Mouse (Mus musculus): ENCODE data around the gene Emc8. TPM values are rescaled to one million over a fixed set of nuclear protein-coding genes. Genes with fewer than 3 reads are reported as not detected.

Gene Emc8
- polyA plus RNA-seq, 2 experiments: 45.5 to 122 TPM

GRCm38 (mm10) chr8:120699079-120699478 lies 30.7 kb upstream of the Emc8 start:
- 50% methylated on average over 6 of the region's 6 CpGs for WGBS (ENCODE audit: insufficient replicate concordance)
- DNase-seq (ENCODE audit: low read depth in 3 of 3, low spot score in 3 of 3): no peak
- TF ChIP-seq CTCF (IDR thresholded peaks at IDR 0.05; ENCODE audit: low read depth) (no peak), EP300 (IDR thresholded peaks at IDR 0.05; ENCODE audit: low read depth) (no peak)
- no peak overlapping the region for H3K27ac ChIP-seq
- no peak for ATAC-seq (ENCODE audit: insufficient read depth)
- H3K27me3 ChIP-seq (ENCODE audit: control insufficient read depth, insufficient read depth, low read length): no peaks in the 10 kb centered on the region
- H3K4me2 ChIP-seq (ENCODE audit: low read depth): no peak overlapping the region
- H3K9me3 ChIP-seq (ENCODE audit: control insufficient read depth, low read length): no peaks in the 10 kb centered on the region
- no peak overlapping the region for H3K4me3 ChIP-seq (ENCODE audit: insufficient read depth in 1 of 2, low read depth in 2 of 2, low read length in 2 of 2)
- H3K9ac ChIP-seq (replicated peaks): no peak overlapping the region
- H3K36me3 ChIP-seq (replicated peaks; ENCODE audit: control insufficient read depth, insufficient read depth, low read depth): no peaks in the 10 kb centered on the region
- peaks cover 0 to 18% of the 10 kb centered on the region in 2 experiments; a peak in 1 of 4 replicates for H3K4me1 ChIP-seq (replicated peaks; ENCODE audit: control insufficient read depth in 2 of 2, insufficient read depth in 2 of 2, low read length in 1 of 2)

GRCm38 (mm10) chr8:120698426-120698825 lies 30.1 kb upstream of the Emc8 start:
- WGBS (ENCODE audit: insufficient replicate concordance): 74% methylated on average over 7 of the region's 7 CpGs
- Histone ChIP-seq H3K4me1 (replicated peaks; ENCODE audit: control insufficient read depth in 2 of 2, insufficient read depth in 2 of 2, low read length in 1 of 2) (peaks cover 0 to 19% of the 10 kb centered on the region in 2 experiments; a peak in 1 of 4 replicates), H3K4me3 (ENCODE audit: insufficient read depth in 1 of 2, low read depth in 2 of 2, low read length in 2 of 2) (no peak overlapping the region), H3K27me3 (ENCODE audit: control insufficient read depth, insufficient read depth, low read length) (no peaks in the 10 kb centered on the region), H3K9me3 (ENCODE audit: control insufficient read depth, low read length) (no peaks in the 10 kb centered on the region), H3K9ac (replicated peaks) (no peak overlapping the region), H3K36me3 (replicated peaks; ENCODE audit: control insufficient read depth, insufficient read depth, low read depth) (no peaks in the 10 kb centered on the region), H3K27ac (no peak overlapping the region), H3K4me2 (ENCODE audit: low read depth) (no peak overlapping the region)
- TF ChIP-seq CTCF (IDR thresholded peaks at IDR 0.05; ENCODE audit: low read depth) (no peak), EP300 (IDR thresholded peaks at IDR 0.05; ENCODE audit: low read depth) (no peak)
- ATAC-seq (ENCODE audit: insufficient read depth) (no peak), DNase-seq (ENCODE audit: low read depth in 3 of 3, low spot score in 3 of 3) (no peak)

- Histone ChIP-seq H3K4me1 (replicated peaks; ENCODE audit: control insufficient read depth in 2 of 2, insufficient read depth in 2 of 2, low read length in 1 of 2) (peaks cover 0 to 19% of the 10 kb centered on the region in 2 experiments; a peak in 1 of 4 replicates), H3K9ac (replicated peaks) (no peak overlapping the region), H3K36me3 (replicated peaks; ENCODE audit: control insufficient read depth, insufficient read depth, low read depth) (no peaks in the 10 kb centered on the region), H3K4me2 (ENCODE audit: low read depth) (no peak overlapping the region), H3K27ac (no peak overlapping the region), H3K4me3 (ENCODE audit: insufficient read depth in 1 of 2, low read depth in 2 of 2, low read length in 2 of 2) (no peak overlapping the region), H3K9me3 (ENCODE audit: control insufficient read depth, low read length) (no peaks in the 10 kb centered on the region), H3K27me3 (ENCODE audit: control insufficient read depth, insufficient read depth, low read length) (no peaks in the 10 kb centered on the region)
- TF ChIP-seq EP300 (IDR thresholded peaks at IDR 0.05; ENCODE audit: low read depth): no peak
- peak; percentile 83 for TF ChIP-seq CTCF (IDR thresholded peaks at IDR 0.05; ENCODE audit: low read depth)
- DNase-seq (ENCODE audit: low read depth in 3 of 3, low spot score in 3 of 3): no peak
- ATAC-seq (ENCODE audit: insufficient read depth): no peak
These were observed 29.6 kb upstream of the Emc8 start for GRCm38 (mm10) chr8:120697979-120698272.

GRCm38 (mm10) chr8:120697154-120697978 lies 29.0 kb upstream of the Emc8 start:
- Histone ChIP-seq H3K9ac (replicated peaks) (no peak overlapping the region), H3K36me3 (replicated peaks; ENCODE audit: control insufficient read depth, insufficient read depth, low read depth) (no peaks in the 10 kb centered on the region), H3K4me3 (ENCODE audit: insufficient read depth in 1 of 2, low read depth in 2 of 2, low read length in 2 of 2) (no peak overlapping the region), H3K27ac (no peak overlapping the region), H3K4me1 (replicated peaks; ENCODE audit: control insufficient read depth in 2 of 2, insufficient read depth in 2 of 2, low read length in 1 of 2) (peaks cover 0 to 23% of the 10 kb centered on the region in 2 experiments; a peak in 1 of 4 replicates), H3K4me2 (ENCODE audit: low read depth) (no peak overlapping the region), H3K9me3 (ENCODE audit: control insufficient read depth, low read length) (no peaks in the 10 kb centered on the region), H3K27me3 (ENCODE audit: control insufficient read depth, insufficient read depth, low read length) (no peaks in the 10 kb centered on the region)
- DNase-seq (ENCODE audit: low read depth in 3 of 3, low spot score in 3 of 3) (no peak), ATAC-seq (ENCODE audit: insufficient read depth) (no peak)
- TF ChIP-seq EP300 (IDR thresholded peaks at IDR 0.05; ENCODE audit: low read depth): no peak
- no peak for TF ChIP-seq CTCF (IDR thresholded peaks at IDR 0.05; ENCODE audit: low read depth)
- 50% methylated on average over 17 of the region's 17 CpGs for WGBS (ENCODE audit: insufficient replicate concordance)

GRCm38 (mm10) chr8:120696401-120697153 lies 28.2 kb upstream of the Emc8 start:
- 59% methylated on average over 13 of the region's 13 CpGs for WGBS (ENCODE audit: insufficient replicate concordance)
- Histone ChIP-seq H3K36me3 (replicated peaks; ENCODE audit: control insufficient read depth, insufficient read depth, low read depth) (no peaks in the 10 kb centered on the region), H3K4me3 (ENCODE audit: insufficient read depth in 1 of 2, low read depth in 2 of 2, low read length in 2 of 2) (no peak overlapping the region), H3K9me3 (ENCODE audit: control insufficient read depth, low read length) (no peaks in the 10 kb centered on the region), H3K27me3 (ENCODE audit: control insufficient read depth, insufficient read depth, low read length) (no peaks in the 10 kb centered on the region), H3K9ac (replicated peaks) (no peak overlapping the region), H3K4me1 (replicated peaks; ENCODE audit: control insufficient read depth in 2 of 2, insufficient read depth in 2 of 2, low read length in 1 of 2) (peaks cover 0 to 23% of the 10 kb centered on the region in 2 experiments; a peak in 1 of 4 replicates), H3K4me2 (ENCODE audit: low read depth) (no peak overlapping the region), H3K27ac (no peak overlapping the region)
- DNase-seq (ENCODE audit: low read depth in 3 of 3, low spot score in 3 of 3): no peak
- no peak for TF ChIP-seq EP300 (IDR thresholded peaks at IDR 0.05; ENCODE audit: low read depth)
- TF ChIP-seq CTCF (IDR thresholded peaks at IDR 0.05; ENCODE audit: low read depth): no peak
- ATAC-seq (ENCODE audit: insufficient read depth): no peak

All from liver, embryonic 14.5 days (tissue).